Mouse (Mus musculus) urinary bladder, postnatal 4 days (tissue): Measurements from ENCODE around the gene Ccdc189.
"Not testable (repeated sequence)": the region's sequence is repeated elsewhere in the genome, so short reads cannot be mapped to it uniquely, and the experiment has no call there.

Source experiments
- DNase-seq, 2 experiments: peaks; one replicate each; pipeline ENCODE4 v3.0.0; 2021 to 2022; ENCODE audit warnings: low spot score in 2 of 2

Ccdc189 gene

GRCm38 (mm10) chr7:127588011-127588871, at the start of gene Ccdc189, which contains the start of gene Rnf40:
Ccdc189 (minus strand) TSS chr7:127588595.
Rnf40 (plus strand) TSS chr7:127588767.
- DNase-seq, result peak; percentile 90 to 92

- peak; percentile 76 to 78 for DNase-seq
Observed at GRCm38 (mm10) chr7:127636963-127637362, 48.6 kb upstream of the Ccdc189 start.

GRCm38 (mm10) chr7:127631416-127631815, 43.0 kb upstream of the Ccdc189 start:
- no peak for DNase-seq

- no peak for DNase-seq
Observed at GRCm38 (mm10) chr7:127628646-127629045, 40.3 kb upstream of the Ccdc189 start.

GRCm38 (mm10) chr7:127626471-127626870, 38.1 kb upstream of the Ccdc189 start:
- no peak for DNase-seq

GRCm38 (mm10) chr7:127626039-127626438, 37.6 kb upstream of the Ccdc189 start:
- no peak for DNase-seq

- not testable (repeated sequence) for DNase-seq
Observed at GRCm38 (mm10) chr7:127618402-127618801, 30.0 kb upstream of the Ccdc189 start.

- no peak for DNase-seq
Observed at GRCm38 (mm10) chr7:127617962-127618361, 29.6 kb upstream of the Ccdc189 start.

- no peak for DNase-seq
Observed at GRCm38 (mm10) chr7:127616881-127617280, 28.5 kb upstream of the Ccdc189 start.

GRCm38 (mm10) chr7:127616336-127616735, 27.9 kb upstream of the Ccdc189 start:
- DNase-seq, result no peak

GRCm38 (mm10) chr7:127614891-127615843, 26.8 kb upstream of the Ccdc189 start, which contains the start of gene Zfp629:
Zfp629 (minus strand) TSS chr7:127615797.
- peak; percentile 75 to 78 for DNase-seq

GRCm38 (mm10) chr7:127614511-127614890, 26.1 kb upstream of the Ccdc189 start:
- peak in 1 of 2 experiments; percentile 50 for DNase-seq

GRCm38 (mm10) chr7:127614091-127614490, 25.7 kb upstream of the Ccdc189 start:
- no peak for DNase-seq

GRCm38 (mm10) chr7:127613501-127613900, 25.1 kb upstream of the Ccdc189 start:
- no peak for DNase-seq

- DNase-seq, result no peak
Observed at GRCm38 (mm10) chr7:127611561-127611960, 23.2 kb upstream of the Ccdc189 start.

- no peak for DNase-seq
Observed at GRCm38 (mm10) chr7:127611011-127611410, 22.6 kb upstream of the Ccdc189 start.

GRCm38 (mm10) chr7:127607150-127607549, 18.8 kb upstream of the Ccdc189 start:
- no peak for DNase-seq

- no peak for DNase-seq
Observed at GRCm38 (mm10) chr7:127604256-127604655, 15.9 kb upstream of the Ccdc189 start.

- DNase-seq, result no peak
Observed at GRCm38 (mm10) chr7:127602903-127603302, 14.5 kb upstream of the Ccdc189 start.

GRCm38 (mm10) chr7:127601735-127602134, 13.3 kb upstream of the Ccdc189 start:
- DNase-seq, result no peak

GRCm38 (mm10) chr7:127600612-127601011, 12.2 kb upstream of the Ccdc189 start:
- no peak for DNase-seq

- DNase-seq, result no peak
Observed at GRCm38 (mm10) chr7:127596747-127597146, 8.4 kb upstream of the Ccdc189 start.
